Mouse (Mus musculus) bone marrow macrophage, adult 2 months (primary cell): ENCODE data around the gene Barhl2.

Experiments used
- CTCF ChIP-seq: IDR thresholded peaks from 2 replicates; pipeline ENCODE4 v1.5.1; 2012; ENCODE audit warnings: low read depth, mild to moderate bottlenecking, low read length, moderate library complexity
- POLR2A ChIP-seq: IDR thresholded peaks from 2 replicates; pipeline ENCODE4 v1.6.1; 2012; ENCODE audit warnings: mild to moderate bottlenecking, low read depth, low read length, borderline replicate concordance

DNA sequence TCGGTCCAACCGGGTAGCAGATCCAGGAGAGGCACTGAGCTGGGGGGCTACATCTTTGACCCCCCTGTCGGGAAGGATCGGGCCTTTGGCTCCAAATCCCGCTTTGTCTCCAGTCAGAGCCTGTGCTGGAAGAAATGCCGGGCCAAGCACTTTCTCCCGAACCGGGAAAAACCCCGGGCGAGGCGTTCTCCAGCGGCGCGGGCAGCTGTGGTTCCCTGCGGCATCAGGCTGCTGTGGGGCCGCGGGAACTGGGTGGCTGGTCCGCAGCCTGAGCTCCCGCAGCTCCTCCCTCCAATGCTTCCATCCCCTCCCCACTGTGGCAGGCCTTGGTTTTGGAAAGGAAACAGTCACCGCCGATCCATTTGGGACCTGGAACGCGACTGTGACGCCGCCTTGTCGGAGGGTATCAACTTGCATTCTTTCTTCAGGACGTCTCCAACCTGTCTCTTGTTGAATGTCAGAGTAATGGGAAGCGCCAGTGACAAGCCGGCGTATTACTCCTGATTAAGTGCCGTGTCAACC is 1.2 kb upstream of the Barhl2 start:
- TF ChIP-seq CTCF (no peak), POLR2A (no peak)
